Comparison of ENCODE assay signal across 21 mouse cellular contexts in the genomic region with DNA sequence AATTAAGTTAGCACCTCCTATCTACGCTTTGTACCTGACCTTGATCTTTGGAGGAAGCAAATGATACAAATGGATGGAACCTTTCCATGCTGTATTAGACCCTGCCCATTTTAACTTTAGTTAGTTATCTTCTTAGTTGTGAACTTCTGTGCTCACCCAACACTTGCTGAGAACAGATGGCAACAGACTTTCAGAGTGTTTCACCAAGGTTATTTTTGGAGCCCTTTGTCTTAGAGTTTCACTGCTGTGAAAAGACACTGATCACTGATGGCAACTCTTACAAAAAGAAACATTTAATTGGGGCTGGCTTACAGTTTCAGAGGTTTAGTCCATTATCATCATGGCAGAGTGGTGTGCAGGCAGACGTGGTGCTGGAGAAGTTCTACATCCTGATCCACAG.
DNase-seq lines count a peak whose midpoint lies in the region; ATAC-seq lines count a peak whose summit lies in the region.
"Had no signal": no experiment of that assay in that cellular context is flagged by ENCODE, and none has a peak within 500 bp of the region (broad histone marks: within the 10 kb centered on the region; RNA-seq: fewer than 3 reads in every experiment).

No protein-coding gene starts in this region.

- H3K27me3 ChIP-seq in neural tube, embryonic 15.5 days (replicated peaks) = no peaks in the 10 kb centered on the region

- no peaks in the 10 kb centered on the region for H3K36me3 ChIP-seq in neural tube, embryonic 15.5 days
- H3K36me3 ChIP-seq: G1E had no signal

- H3K4me1 ChIP-seq in neural tube, embryonic 15.5 days = peaks cover 4% of the 10 kb centered on the region; the same call in 1 of the 2 replicates

- no peak overlapping the region for H3K4me2 ChIP-seq in neural tube, embryonic 15.5 days

- H3K4me3 ChIP-seq in neural tube, embryonic 15.5 days (replicated peaks) = no peak overlapping the region

- 78% methylated on average over 2 of the region's 2 CpGs for WGBS in neural tube, embryonic 15.5 days

- no peak overlapping the region for H3K27ac ChIP-seq in neural tube, embryonic 15.5 days (replicated peaks)

- H3K9ac ChIP-seq in neural tube, embryonic 15.5 days (replicated peaks) = no peak overlapping the region

- no peak for DNase-seq in frontal cortex, postnatal 14 days (ENCODE audit: low spot score in 2 of 2)
- DNase-seq in layer of hippocampus, adult 11-12 months (ENCODE audit: low spot score) = peak; percentile 2
- no peak for DNase-seq in layer of hippocampus, postnatal 25 days (ENCODE audit: extremely low spot score in 1 of 2, low spot score in 1 of 2)
- DNase-seq in brain, adult 2 months (ENCODE audit: low read depth, low spot score) = peak; percentile 55
- DNase-seq: adrenal gland, adult 2 months; adrenal gland, adult 8-10 months; adrenal gland, postnatal 10 days; adrenal gland, postnatal 14 days; adrenal gland, postnatal 25 days; adrenal gland, postnatal 36 days; B cell, adult 2 months; cerebellum, adult 11 months; cerebellum, adult 11-12 months; cerebellum, adult 18-20 months; cerebellum, adult 2 months had no signal

- no peaks in the 10 kb centered on the region for H3K9me3 ChIP-seq in neural tube, embryonic 15.5 days (replicated peaks)
- H3K9me3 ChIP-seq: G1E had no signal

- ATAC-seq in frontal cortex, adult (ENCODE audit: low TSS enrichment) = peak; percentile 69
- no peak for ATAC-seq in neural tube, embryonic 15.5 days (ENCODE audit: low FRiP score)
- ATAC-seq: activated CD4-positive, CD25-positive, alpha-beta regulatory T cell, adult 4 months; CD4-positive, CD25-positive, alpha-beta regulatory T cell, adult 4 months; Patski had no signal

Comparison
In these comparisons a context has a peak if more than half of its experiments do, and no peak if none do; other contexts are left out.
1. DNase-seq: peak in layer of hippocampus, adult 11-12 months (single experiment) and brain, adult 2 months (single experiment); none in frontal cortex, postnatal 14 days (0 of 2) and layer of hippocampus, postnatal 25 days (0 of 2).